Mouse (Mus musculus) liver, adult 2 months (tissue): ENCODE results near the gene Slc7a11.

Experiments used
- CTCF ChIP-seq: fragments of 200-500 bp; IDR thresholded peaks from 2 replicates; pipeline ENCODE4 v1.5.1; 2011; ENCODE audit warnings: low read depth, low read length, control low read depth
- POLR2A ChIP-seq: fragments of 200-500 bp; IDR thresholded peaks from 2 replicates; pipeline ENCODE4 v1.6.1; 2011; ENCODE audit warnings: low read length, control low read depth; ENCODE audit not compliant: insufficient read depth; ENCODE audit errors: extremely low read depth

DNA sequence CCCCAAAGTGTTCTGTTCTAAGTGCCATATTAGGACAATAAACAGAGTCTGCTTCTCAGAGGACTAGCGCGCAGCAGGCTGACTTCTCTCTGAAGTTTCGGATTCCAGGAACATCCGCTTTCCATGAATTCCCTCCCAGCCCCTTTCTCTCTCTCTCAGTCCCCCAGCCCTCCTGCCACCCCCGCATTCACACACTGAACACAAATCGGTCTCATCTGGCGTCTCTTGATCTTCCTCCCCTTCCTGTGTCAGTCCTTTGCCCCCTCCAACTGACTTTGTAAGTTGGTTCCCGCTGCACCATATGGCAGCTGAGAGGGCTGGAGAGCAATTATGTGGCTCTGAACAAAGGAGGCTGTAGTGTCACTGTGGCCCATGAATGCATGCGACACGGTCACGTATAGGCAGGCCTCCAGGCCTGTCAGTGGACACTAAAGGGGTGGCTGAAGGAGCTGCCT is 577.3 kb downstream of the Slc7a11 start:
- TF ChIP-seq POLR2A (no peak), CTCF (no peak)
